Mouse (Mus musculus) embryonic facial prominence, embryonic 13.5 days (tissue): ENCODE measurements around the gene Zfp446. TPM values are rescaled to one million over a fixed set of nuclear protein-coding genes. Genes with fewer than 3 reads are reported as not detected.

Source experiments
- ATAC-seq: fragments of 200-750 bp; cut with Nextera tagmentation; 2 replicates; pipeline ENCODE4 v1.8.0; 2017; ENCODE audit warnings: low read depth; ENCODE audit not compliant: insufficient number of reproducible peaks, insufficient read depth, low FRiP score, low TSS enrichment
- H3K27ac ChIP-seq: fragments of 300-500 bp; sonication (generic); 2 replicates; pipeline ENCODE4 v1.5.1; 2015; ENCODE audit warnings: moderate library complexity, mild to moderate bottlenecking, inconsistent platforms
- H3K27me3 ChIP-seq: fragments of 300-500 bp; sonication (generic); 2 replicates; pipeline ENCODE4 v1.6.1; 2015; ENCODE audit warnings: mild to moderate bottlenecking, inconsistent platforms
- H3K36me3 ChIP-seq: fragments of 300-500 bp; sonication (generic); 2 replicates; pipeline ENCODE4 v1.6.1; 2015; ENCODE audit warnings: mild to moderate bottlenecking, inconsistent platforms
- H3K4me1 ChIP-seq: fragments of 300-500 bp; sonication (generic); 2 replicates; pipeline ENCODE4 v1.6.1; 2015; ENCODE audit warnings: inconsistent platforms
- H3K4me2 ChIP-seq: fragments of 300-500 bp; sonication (generic); 2 replicates; pipeline ENCODE4 v1.6.1; 2015; ENCODE audit warnings: moderate library complexity, mild to moderate bottlenecking, inconsistent platforms
- H3K4me3 ChIP-seq: fragments of 300-500 bp; sonication (generic); 2 replicates; pipeline ENCODE4 v1.5.1; 2015; ENCODE audit warnings: mild to moderate bottlenecking, inconsistent platforms
- H3K9ac ChIP-seq: fragments of 300-500 bp; sonication (generic); 2 replicates; pipeline ENCODE4 v1.6.1; 2015; ENCODE audit warnings: mild to moderate bottlenecking, inconsistent platforms
- H3K9me3 ChIP-seq: fragments of 300-500 bp; sonication (generic); 2 replicates; pipeline ENCODE4 v1.6.1; 2016; ENCODE audit warnings: inconsistent platforms
- WGBS: fragments of 180-500 bp; shearing (Covaris S2); methylation state at CpG from one replicate; pipeline ENCODE4 v1.1.7; 2015; ENCODE audit warnings: mixed read lengths; 5-methylcytosine and 5-hydroxymethylcytosine counted together
- polyA plus RNA-seq: library from polyadenylated mRNA; unstranded; fragments of >200 nt; fragmentation: Nextera tagmentation; extraction: Ambion mirVana; gene quantifications from 2 replicates; pipeline ENCODE4 v1.2.1, GENCODE M21; 2015

Zfp446 gene
- polyA plus RNA-seq, 1 experiment from 2014 or later: 9.8 TPM

GRCm38 (mm10) chr7:13009143-13010004 lies 31.7 kb downstream of the Zfp446 start:
- H3K4me1 ChIP-seq: peaks cover 22% of the 10 kb centered on the region
- peak overlapping the region; percentile 87 for H3K9ac ChIP-seq
- ATAC-seq: peak; percentile 85
- peaks cover 8% of the 10 kb centered on the region; the same call in 1 of the 2 replicates for H3K27me3 ChIP-seq
- H3K4me3 ChIP-seq: peak overlapping the region; percentile 66
- WGBS: under 1% methylated on average over 42 of the region's 42 CpGs
- peak overlapping the region; percentile 97 for H3K27ac ChIP-seq
- peaks cover 35% of the 10 kb centered on the region for H3K36me3 ChIP-seq
- H3K4me2 ChIP-seq: peak overlapping the region; percentile 75
- no peaks in the 10 kb centered on the region for H3K9me3 ChIP-seq

GRCm38 (mm10) chr7:13010005-13010908 lies 32.6 kb downstream of the Zfp446 start, which contains the start of gene Zbtb45:
TSS of gene Zbtb45 (minus strand) at chr7:13010034.
- Histone ChIP-seq H3K36me3 (peaks cover 28% of the 10 kb centered on the region), H3K9me3 (no peaks in the 10 kb centered on the region), H3K27ac (peak within 1 kb of the TSS; percentile 97), H3K4me2 (peak within 1 kb of the TSS; percentile 75), H3K4me1 (peaks cover 22% of the 10 kb centered on the region), H3K27me3 (peaks cover 8% of the 10 kb centered on the region; the same call in 1 of the 2 replicates), H3K9ac (peak within 1 kb of the TSS; percentile 87), H3K4me3 (peak within 1 kb of the TSS; percentile 66)
- ATAC-seq: no peak
- WGBS: 21% methylated on average over 26 of the region's 26 CpGs

GRCm38 (mm10) chr7:13013671-13014070 lies 36.0 kb downstream of the Zfp446 start:
- Histone ChIP-seq H3K9me3 (no peaks in the 10 kb centered on the region), H3K4me2 (no peak overlapping the region), H3K36me3 (no peaks in the 10 kb centered on the region), H3K27me3 (no peaks in the 10 kb centered on the region), H3K4me3 (no peak overlapping the region), H3K27ac (no peak overlapping the region), H3K4me1 (peaks cover 9% of the 10 kb centered on the region), H3K9ac (no peak overlapping the region)
- WGBS: 53% methylated on average over 4 of the region's 4 CpGs
- no peak for ATAC-seq

GRCm38 (mm10) chr7:13014275-13014839 lies 36.7 kb downstream of the Zfp446 start:
- H3K27me3 ChIP-seq: no peaks in the 10 kb centered on the region
- peaks cover 7% of the 10 kb centered on the region for H3K4me1 ChIP-seq
- H3K9ac ChIP-seq: no peak overlapping the region
- no peak overlapping the region for H3K4me2 ChIP-seq
- H3K36me3 ChIP-seq: no peaks in the 10 kb centered on the region
- WGBS: 32% methylated on average over 6 of the region's 6 CpGs
- no peaks in the 10 kb centered on the region for H3K9me3 ChIP-seq
- H3K4me3 ChIP-seq: no peak overlapping the region
- no peak overlapping the region for H3K27ac ChIP-seq
- no peak for ATAC-seq

GRCm38 (mm10) chr7:13015217-13015616 lies 37.6 kb downstream of the Zfp446 start:
- Histone ChIP-seq H3K36me3 (no peaks in the 10 kb centered on the region), H3K9ac (no peak overlapping the region), H3K4me3 (no peak overlapping the region), H3K27ac (no peak overlapping the region), H3K9me3 (no peaks in the 10 kb centered on the region), H3K4me1 (peaks cover 6% of the 10 kb centered on the region), H3K4me2 (no peak overlapping the region), H3K27me3 (no peaks in the 10 kb centered on the region)
- 79% methylated on average over 1 of the region's 1 CpGs for WGBS
- no peak for ATAC-seq

- Histone ChIP-seq H3K27me3 (no peaks in the 10 kb centered on the region), H3K36me3 (peaks cover 28% of the 10 kb centered on the region), H3K27ac (peak overlapping the region; percentile 100), H3K4me3 (peak overlapping the region; percentile 92), H3K9me3 (no peaks in the 10 kb centered on the region), H3K4me2 (peak overlapping the region; percentile 98), H3K9ac (peak overlapping the region; percentile 99), H3K4me1 (peaks cover 28% of the 10 kb centered on the region)
- ATAC-seq: peak; percentile 60
- WGBS: 3% methylated on average over 31 of the region's 31 CpGs
Measured at GRCm38 (mm10) chr7:13022773-13023535, 45.3 kb downstream of the Zfp446 start.

GRCm38 (mm10) chr7:13023928-13024731 lies 46.5 kb downstream of the Zfp446 start:
- H3K4me1 ChIP-seq: peaks cover 28% of the 10 kb centered on the region
- H3K36me3 ChIP-seq: peaks cover 40% of the 10 kb centered on the region
- no peaks in the 10 kb centered on the region for H3K27me3 ChIP-seq
- WGBS: under 1% methylated on average over 79 of the region's 95 CpGs
- H3K9ac ChIP-seq: peak overlapping the region; percentile 99
- peak overlapping the region; percentile 98 for H3K4me2 ChIP-seq
- peak overlapping the region; percentile 92 for H3K4me3 ChIP-seq
- H3K27ac ChIP-seq: peak overlapping the region; percentile 100
- no peaks in the 10 kb centered on the region for H3K9me3 ChIP-seq
- ATAC-seq: peak; percentile 89

GRCm38 (mm10) chr7:13024805-13025204 lies 47.2 kb downstream of the Zfp446 start:
- Histone ChIP-seq H3K27me3 (no peaks in the 10 kb centered on the region), H3K4me1 (peaks cover 28% of the 10 kb centered on the region), H3K36me3 (peaks cover 47% of the 10 kb centered on the region), H3K4me3 (peak overlapping the region; percentile 92), H3K4me2 (peak overlapping the region; percentile 98), H3K9ac (peak overlapping the region; percentile 99), H3K27ac (peak overlapping the region; percentile 100), H3K9me3 (no peaks in the 10 kb centered on the region)
- peak; percentile 40 for ATAC-seq
- WGBS: under 1% methylated on average over 44 of the region's 44 CpGs

GRCm38 (mm10) chr7:13025511-13026112 lies 48.0 kb downstream of the Zfp446 start:
- Histone ChIP-seq H3K4me2 (peak overlapping the region; percentile 98), H3K36me3 (peaks cover 55% of the 10 kb centered on the region), H3K4me1 (peaks cover 28% of the 10 kb centered on the region), H3K9ac (peak overlapping the region; percentile 99), H3K4me3 (peak overlapping the region; percentile 92), H3K27me3 (no peaks in the 10 kb centered on the region), H3K27ac (peak overlapping the region; percentile 100), H3K9me3 (no peaks in the 10 kb centered on the region)
- no peak for ATAC-seq
- WGBS: 19% methylated on average over 4 of the region's 4 CpGs

- no peak for ATAC-seq
- H3K4me2 ChIP-seq: no peak overlapping the region
- H3K4me3 ChIP-seq: no peak overlapping the region
- H3K36me3 ChIP-seq: peaks cover 85% of the 10 kb centered on the region
- 0 out of 2 replicates have a peak overlapping the region, but pooled peaks have one; percentile 32 for H3K9ac ChIP-seq
- H3K4me1 ChIP-seq: peaks cover 36% of the 10 kb centered on the region
- no peaks in the 10 kb centered on the region for H3K27me3 ChIP-seq
- peak overlapping the region; percentile 11; the same call in 1 of the 2 replicates for H3K27ac ChIP-seq
- WGBS: 95% methylated on average over 4 of the region's 4 CpGs
- no peaks in the 10 kb centered on the region for H3K9me3 ChIP-seq
Measured at GRCm38 (mm10) chr7:13028986-13029385, 51.3 kb downstream of the Zfp446 start.
